Mouse (Mus musculus): ENCODE measurements around the gene Ncln. TPM values are rescaled to one million over a fixed set of nuclear protein-coding genes. Genes with fewer than 3 reads are reported as not detected.

Ncln gene
- 100 to 1,000 TPM; 115 to 136 (median 123) TPM for total RNA-seq (2022)

GRCm38 (mm10) chr10:81496264-81496901 is at the start of gene Ncln:
TSS of gene Ncln (minus strand) at chr10:81496392.
- peak; percentile 97 for DNase-seq

DNA sequence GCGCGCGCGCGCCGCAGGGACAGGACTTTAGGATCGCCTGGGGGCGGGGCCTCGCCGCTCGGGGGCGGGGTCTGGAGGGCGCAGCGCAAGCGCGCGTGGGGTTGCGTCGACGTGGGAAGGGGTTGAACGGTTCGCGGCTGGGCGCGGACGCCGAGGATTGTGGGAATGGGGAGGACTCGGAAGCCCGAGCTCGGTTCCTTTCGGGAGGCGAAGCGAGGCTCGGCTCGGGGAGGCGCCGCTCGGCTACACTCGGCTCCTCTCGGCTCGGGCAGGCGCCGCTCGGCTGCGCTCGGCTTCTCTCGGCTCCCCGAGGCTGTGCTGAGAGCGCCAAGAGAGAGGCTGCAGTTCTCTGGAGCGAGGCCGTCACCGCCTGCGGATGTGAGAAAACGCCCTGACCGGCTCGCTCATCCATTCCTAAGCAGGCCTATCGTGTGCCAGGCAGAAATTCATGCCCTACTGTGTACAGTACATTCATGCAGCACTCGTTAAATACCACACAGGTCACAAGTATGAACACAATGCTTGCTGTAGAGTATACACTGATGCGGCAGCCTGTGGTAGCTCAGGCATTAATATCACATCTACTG is 49.1 kb upstream of the Ncln start, which contains the start of gene Gna11:
TSS of gene Gna11 (minus strand) at position 30 of the 587 bp plus-strand sequence.
- peak; percentile 99 for DNase-seq

DNA sequence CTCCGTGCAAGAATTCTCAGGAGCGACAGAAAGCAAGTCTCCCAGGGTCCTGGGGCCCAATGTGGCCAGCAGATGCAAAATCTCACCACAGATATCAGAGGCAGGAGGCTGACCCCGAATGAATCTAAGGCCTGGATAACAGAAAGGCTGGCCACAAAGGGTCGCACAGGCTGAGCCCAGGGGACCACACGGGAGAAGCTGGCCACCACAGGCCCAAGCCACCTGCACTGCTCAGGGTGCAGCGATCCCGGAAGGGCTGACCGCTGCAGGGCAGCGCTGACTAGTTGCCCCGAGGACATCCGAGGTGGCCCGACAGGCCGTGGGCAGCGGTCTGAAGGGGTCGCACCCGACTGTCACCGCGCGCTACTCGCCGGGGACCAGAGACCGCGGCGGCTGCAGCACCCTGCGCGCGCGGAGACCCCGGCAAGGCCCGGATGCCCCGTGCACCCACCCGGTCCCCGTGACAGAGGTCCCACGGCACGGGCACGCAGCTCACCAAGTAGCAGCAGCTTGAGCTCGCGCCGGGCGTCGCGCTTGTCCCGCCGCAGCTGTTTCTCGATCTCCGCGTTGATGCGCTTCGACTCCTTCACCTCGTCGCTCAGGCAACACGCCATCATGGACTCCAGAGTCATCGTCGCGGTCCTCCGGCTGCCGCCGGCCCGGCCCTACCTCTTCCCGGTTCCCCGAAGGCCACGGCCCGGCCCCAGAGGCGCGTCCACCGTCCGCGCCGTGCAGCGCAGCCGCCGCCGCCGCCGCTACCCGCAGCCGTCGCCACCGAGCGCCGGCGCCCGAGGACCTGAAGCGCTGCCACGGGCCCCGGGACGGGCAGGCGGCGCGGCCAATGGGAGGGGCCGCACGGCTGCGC is 48.3 kb upstream of the Ncln start:
- no peak for DNase-seq

- DNase-seq: no peak
These were observed 47.4 kb upstream of the Ncln start for GRCm38 (mm10) chr10:81543633-81544032.

DNA sequence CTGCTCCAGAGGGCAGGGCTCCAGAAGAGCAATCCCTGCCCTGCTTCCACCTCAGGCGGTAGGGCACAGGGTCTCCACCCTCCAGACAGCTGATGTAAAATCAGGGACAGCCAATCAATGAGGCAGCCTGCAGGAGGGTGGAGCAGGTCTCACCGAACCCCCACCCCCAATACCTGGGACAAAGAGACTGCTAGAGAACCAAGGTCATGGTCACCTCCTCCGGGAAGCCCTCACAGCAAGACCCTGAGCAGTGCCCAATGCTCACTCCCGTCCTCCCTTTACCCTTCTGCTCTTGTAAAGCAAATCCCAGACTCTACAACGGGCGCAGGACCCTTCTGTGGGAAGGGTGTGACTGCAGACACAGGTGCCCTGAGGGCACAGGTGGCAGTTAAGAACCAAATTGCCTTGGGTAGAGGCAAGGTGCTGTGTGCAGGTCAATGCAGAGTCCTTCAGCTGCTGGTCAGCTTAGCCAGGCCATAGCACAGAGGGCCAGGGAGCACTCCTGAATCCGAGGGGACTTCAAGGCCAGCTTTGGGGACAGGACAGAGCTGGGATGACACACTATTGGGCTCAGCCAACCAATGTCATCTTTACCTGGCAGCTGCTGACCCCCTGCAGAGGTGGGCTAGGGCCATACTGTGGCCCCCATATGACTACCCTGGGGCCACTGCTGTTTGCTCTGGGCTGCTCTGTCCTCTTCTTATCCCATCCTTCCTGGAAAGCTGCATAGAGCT is 46.7 kb upstream of the Ncln start:
- DNase-seq: no peak

DNA sequence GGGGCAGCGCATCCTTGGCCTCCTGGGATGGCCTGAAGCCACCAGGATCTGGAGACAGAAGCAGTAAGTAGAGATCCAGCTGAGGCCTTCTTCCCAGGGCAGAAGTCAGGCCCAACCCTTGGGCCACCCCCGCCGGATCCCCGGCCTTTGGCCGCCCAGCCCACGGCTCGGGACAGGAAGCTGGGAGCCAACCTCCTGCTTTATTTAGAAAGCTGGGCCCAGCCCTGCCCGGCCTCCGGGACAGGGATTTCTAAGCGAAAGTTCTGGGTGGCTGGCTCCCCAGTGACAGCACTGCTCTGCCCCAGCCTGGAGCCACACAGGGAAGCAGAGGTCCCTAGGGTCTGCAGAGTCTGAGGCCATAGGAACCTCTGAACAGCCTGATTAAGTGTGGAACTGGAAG is 45.6 kb upstream of the Ncln start:
- no peak for DNase-seq

DNA sequence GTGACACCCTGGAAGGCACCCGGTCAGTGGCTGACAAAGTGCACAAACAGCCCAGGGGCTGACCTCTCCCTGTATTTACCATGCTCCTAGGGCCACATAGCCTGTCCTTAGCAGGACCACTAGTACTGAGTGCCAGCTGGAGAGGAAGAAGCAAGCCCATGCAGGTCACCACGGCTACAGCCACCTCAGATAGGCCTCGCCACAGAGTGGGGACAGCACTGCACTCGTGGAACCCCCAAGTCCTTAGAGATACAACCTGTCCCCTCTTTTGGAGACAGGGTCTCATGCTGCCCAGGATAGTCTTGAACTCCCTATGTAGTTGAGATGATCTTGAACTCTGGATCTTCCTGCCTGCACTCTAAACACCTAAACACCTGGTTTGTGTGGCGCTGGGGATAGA is 45.2 kb upstream of the Ncln start:
- DNase-seq: no peak

DNA sequence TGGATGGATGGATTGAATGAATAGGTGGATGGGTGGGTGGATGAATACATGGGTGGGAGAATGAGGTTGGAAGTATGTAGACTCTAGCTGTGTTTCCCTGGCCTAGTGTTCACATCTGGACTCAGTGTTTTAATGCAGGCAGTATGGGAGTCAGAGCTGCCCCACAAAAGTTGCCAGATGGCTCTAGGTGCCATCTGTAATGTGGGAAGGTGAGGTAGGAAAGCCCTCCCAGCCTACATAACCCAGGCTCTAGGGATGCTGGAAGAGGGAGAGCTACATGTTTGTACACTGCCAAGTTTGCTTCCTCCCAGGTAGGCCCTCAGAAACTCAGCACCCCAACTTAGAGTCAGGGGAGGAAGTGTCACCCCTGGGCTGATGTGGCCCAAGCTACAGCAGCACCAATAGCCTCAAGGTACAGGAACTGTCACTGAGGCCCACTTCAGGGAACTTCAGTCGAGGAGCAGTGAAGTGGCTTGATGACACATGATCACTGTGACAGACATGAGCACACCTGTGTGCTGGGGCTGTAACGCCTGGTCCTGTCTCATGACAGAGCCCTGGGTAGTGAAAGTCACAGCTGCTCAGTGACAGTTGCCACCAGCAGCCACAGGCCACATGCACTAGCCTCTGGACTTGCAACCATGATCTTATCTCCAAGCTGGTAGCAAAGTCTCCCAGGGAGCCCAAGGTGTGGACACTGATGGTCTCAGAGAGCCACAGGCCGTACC is 42.3 kb upstream of the Ncln start:
- DNase-seq: no peak

DNA sequence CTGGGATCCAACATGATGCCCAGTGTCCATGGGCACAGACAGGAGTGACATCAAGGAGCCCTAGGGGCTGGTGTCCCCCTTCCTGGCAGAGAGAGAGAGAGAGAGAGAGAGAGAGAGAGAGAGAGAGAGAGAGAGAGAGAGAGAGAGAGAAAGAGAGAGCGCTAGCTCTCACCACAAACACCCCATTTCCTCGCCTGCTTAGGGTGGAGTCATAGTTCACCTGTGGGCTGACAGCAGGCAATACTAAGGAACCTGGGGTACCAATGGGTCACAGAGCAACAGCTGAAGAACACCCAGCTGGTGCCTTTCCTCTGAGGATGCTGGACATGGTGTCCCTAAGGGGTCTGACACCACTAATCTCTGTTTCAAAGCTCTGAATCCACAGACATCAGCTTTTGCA is 41.2 kb upstream of the Ncln start:
- no peak for DNase-seq

DNA sequence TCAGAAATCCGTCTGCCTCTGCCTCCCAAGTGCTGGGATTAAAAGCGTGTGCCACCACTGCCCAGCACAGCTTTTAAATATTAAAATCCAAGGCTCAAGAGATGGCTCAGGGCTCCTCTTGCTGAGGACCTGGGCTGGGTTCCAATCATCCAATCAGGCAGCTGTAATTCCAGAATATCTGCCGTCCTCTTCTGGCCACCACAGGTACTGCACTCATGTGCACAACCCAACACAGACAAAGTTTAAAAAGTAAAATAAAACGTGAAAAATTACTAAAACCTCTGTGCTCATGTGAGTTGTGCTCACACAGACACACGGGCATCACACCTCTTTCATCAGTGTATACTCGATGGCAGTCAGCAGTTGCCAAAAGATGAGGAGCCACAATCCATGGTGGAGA is 40.5 kb upstream of the Ncln start:
- DNase-seq: no peak

- DNase-seq: no peak
These were observed 38.6 kb upstream of the Ncln start for GRCm38 (mm10) chr10:81534826-81535225.

DNA sequence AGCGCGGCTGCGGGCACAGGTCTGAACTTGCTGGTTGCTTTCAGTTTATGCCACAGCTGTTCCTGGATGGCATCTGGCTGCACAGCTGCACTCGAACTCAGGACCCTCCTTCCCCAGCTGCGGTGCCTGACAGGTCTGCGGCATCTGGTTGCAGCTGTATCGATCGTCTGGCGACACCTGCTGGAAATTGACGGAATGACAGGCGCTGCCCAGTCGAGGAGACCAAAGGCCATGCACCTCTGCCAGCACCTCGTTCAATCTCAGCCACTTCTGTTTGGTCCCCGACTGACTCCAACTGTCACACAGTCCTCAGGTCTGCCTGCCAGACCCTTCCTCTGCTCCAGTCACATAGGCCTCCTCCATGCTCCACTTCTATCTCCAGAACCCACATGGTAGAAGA is 30.6 kb upstream of the Ncln start:
- peak; percentile 63 for DNase-seq

GRCm38 (mm10) chr10:81525017-81525694 is 29.0 kb upstream of the Ncln start:
- DNase-seq: no peak

- DNase-seq: no peak
These were observed 27.9 kb upstream of the Ncln start, which contains the start of gene Gna15 for GRCm38 (mm10) chr10:81524051-81524605. TSS of gene Gna15 (minus strand) at chr10:81524225.

DNA sequence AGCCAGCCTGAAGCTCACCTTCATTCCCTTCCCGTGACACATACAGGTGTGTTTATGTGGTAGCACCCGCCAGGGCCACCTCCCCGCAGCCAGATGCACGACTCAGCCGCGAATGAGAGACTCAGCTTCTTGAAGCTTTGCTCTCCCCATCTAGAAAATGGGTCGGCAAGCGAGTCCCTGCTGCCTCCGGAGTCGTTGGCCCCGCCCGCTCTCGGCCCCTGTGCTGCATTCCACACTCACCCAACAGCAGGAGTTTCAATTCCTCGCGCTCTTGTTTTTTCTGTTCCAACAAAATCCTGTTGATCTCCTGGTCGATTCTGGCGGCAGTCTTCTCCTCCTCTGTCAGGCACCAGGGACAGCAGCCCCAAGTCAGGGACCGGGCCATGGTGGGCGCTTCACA is 27.4 kb upstream of the Ncln start:
- no peak for DNase-seq

DNA sequence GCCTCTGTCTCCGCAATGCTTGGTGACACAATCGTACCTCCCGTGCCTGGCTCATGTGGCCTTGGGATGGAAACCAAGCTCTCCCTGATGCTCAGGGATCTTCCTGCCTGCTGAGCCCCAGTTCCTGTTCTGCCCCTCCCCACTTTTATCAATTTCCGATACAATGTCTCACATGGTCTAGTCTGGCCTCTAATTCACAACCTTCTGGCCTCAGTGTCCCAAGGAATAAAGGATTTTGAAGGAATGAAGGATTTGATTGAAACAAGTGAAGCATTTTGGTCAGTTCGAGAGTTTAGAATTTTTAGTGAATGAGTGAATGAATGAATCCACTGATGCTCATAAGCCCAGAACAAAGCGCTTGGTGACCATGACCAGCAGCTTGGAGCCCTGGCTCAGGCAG is 26.9 kb upstream of the Ncln start:
- DNase-seq: no peak

GRCm38 (mm10) chr10:81519978-81520365 is 23.8 kb upstream of the Ncln start:
- DNase-seq: no peak

DNA sequence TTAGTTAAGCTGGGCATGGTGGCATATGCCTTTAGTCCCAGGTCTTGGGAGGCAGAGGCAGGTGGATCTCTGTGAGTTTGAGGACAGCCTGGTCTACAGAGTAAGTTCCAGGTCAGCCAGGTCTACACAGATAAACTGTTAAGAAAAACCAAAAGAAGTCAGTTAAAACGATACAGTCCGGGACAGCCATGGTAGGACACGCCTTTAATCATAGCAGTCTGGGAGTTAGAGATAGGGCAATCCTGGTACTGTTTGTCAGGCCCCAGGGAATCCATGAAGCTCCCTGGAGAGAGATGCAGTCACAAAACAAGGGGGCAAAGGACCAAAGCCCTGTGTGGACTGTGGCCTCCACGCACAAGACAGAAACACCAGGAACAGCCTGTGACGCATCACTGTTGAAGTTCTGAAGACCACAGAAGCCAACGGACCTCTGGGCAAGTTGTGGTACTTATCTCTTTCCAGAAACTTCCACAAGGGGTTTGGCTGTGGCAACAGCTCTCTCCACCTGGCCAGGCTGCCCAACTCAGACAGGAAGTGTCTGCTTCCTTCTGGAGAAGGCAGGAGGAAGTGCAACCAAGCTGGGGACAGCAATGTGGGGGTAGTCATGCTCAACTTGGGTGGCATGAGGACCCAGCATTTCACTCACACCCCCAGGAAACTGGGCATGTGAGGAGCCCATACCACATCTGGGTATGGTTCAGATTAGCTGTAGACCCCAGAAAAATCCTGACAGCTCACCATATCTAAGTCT is 23.2 kb upstream of the Ncln start:
- no peak for DNase-seq

DNA sequence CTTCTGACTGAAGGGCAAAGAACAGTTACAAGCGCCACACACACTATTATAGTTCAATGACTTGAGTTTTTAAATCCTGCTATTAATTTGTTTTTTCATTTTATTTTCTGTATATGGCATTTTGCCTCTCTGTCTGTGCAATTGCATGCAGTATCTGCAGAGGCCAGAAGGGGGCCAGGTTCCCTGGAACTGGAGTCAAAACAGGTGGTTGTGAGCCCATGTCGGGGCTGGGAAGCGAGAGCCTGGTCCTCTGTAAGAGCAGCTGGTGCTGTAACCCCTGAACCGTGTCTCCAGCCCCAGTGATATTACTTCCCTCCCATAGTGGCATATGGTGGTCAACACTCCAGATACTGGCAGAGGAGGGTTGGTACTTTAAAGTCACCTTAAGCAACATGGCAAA is 22.4 kb upstream of the Ncln start:
- no peak for DNase-seq

DNA sequence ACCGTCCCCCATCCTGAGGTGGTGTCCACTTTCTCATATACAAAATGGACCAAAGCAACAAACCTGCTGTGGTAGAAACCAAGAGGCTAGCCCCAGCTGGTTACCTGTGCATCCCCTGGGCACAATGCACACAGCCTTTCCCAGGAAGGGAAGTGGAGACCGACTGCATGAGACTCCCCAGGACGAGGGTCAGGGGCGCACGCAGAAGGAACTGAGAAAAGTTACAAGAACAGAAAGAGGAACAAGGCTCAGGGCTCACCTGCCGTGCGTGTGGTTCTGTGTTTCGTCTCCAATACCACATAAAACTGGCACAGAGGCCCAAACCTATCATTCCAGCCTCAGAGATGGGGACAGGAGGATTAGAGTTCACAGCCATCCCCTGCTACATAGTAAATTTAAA is 21.0 kb upstream of the Ncln start:
- DNase-seq: no peak
